Mouse (Mus musculus): ENCODE results near the gene Zc2hc1c.

DNA sequence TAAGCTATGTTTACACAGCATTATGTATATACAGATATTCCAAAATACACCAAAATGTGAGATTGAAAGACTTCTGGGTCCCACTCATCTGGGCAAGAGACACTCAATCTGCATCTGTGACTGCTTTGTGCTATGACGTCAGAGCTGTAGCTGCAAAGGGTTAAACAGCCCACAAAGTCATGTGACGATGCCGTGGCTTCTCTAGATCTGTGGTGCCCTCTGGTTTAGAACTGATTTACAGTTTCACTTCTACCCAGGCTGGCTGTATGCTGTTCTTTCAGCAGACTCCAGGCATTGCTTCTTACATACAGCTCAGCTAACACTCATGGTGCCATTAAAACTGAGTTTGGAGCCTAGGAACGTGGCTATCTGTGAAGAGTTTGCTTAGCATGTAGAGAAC is 16.3 kb downstream of the Zc2hc1c start:
- no peak for TF ChIP-seq CTCF (IDR thresholded peaks at IDR 0.05; ENCODE audit: borderline replicate concordance, insufficient read depth, low read length)
- no peak for TF ChIP-seq POLR2A (IDR thresholded peaks at IDR 0.05; ENCODE audit: low read depth, low read length)
